Mouse (Mus musculus): Measurements from ENCODE around the gene Arid5b. TPM values are rescaled to one million over a fixed set of nuclear protein-coding genes. Genes with fewer than 3 reads are reported as not detected.
A peak's percentile ranks its signal among the peaks of the same experiment; 100 is the strongest.

The Arid5b gene
- polyA plus RNA-seq, 1 experiment from 2014 or later = 39.1 TPM

DNA sequence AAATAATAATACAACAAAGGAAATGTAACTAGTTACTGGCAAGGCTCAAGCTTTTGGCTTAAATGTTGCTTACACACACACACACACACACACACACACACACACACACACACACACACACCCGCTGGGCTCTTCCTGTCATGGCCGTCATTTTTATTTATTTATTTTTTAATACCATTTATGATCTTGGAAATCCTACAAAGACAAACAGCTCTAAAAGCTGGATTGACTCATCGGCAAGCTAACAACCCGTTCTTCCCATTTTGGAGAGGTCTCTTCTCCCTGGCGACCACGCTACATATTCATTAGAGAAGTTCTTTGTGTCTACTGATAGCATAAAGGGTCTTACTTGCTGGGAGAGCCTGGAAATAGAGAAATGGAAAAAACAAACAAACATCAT is 138.2 kb downstream of the Arid5b start:
- no peak overlapping the region for H3K4me2 ChIP-seq
- H3K36me3 ChIP-seq = no peaks in the 10 kb centered on the region
- no peaks in the 10 kb centered on the region for H3K9me3 ChIP-seq
- H3K27ac ChIP-seq = no peak overlapping the region
- WGBS = 47% methylated on average over 6 of the region's 6 CpGs
- no peak overlapping the region for H3K4me3 ChIP-seq
- H3K4me1 ChIP-seq = peaks cover 36% of the 10 kb centered on the region
- no peaks in the 10 kb centered on the region for H3K27me3 ChIP-seq
- no peak for ATAC-seq (ENCODE audit: borderline replicate concordance, extremely low read depth, low FRiP score, low TSS enrichment)
- H3K9ac ChIP-seq = no peak overlapping the region

DNA sequence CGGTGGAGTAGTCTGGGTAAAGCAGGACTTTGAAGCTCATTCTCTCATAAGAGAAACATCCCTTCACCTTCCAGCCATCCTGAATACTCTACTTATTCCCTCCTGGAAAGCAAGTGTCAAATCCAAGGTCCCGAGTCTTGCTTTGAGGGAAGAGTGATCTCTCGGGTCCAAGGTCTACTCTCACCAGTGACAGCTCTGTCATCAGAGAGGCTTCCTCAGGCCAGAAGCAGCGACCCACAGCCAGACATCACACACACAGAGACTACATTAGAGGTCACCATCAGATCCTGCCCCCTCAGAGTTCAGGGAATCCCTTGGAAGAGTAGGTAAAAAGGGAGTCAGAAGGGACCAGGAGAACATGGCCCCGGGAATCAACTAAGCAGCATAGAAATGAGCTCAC is 140.4 kb downstream of the Arid5b start:
- whole genome bisulfite sequencing = 88% methylated on average over 5 of the region's 5 CpGs

DNA sequence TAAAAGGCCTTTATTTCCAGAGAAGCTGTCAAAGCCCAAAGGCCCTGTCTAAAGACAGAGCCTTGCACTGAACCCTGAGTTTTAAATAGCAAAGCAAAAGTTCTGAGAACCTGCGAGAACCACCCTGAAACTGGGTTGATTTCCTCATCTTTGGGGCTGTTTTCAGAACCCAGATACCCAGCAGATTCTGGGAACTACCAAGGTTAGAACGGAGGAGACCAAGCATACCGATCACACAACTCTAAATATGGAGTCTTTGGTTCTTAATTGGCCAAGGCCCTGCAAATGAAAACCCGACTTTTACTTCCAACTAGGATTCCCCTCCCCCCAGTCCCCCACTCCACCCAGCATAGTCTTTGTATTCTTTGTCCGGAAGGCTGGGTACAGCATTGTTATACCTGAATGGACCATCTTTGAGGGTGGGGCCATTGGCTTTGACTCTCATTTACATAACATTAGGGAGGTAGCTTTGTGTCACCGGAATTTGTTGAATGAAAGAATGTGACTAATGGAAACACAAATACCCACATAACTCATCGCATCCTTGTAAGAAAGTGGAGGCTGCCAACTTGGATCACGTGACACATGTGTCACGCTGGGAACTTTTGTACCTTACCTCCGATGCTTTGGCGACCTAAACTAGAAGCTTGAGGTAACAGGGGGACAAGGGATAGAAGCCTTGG is 141.2 kb downstream of the Arid5b start:
- Histone ChIP-seq H3K4me3 (no peak overlapping the region), H3K36me3 (peaks cover 13% of the 10 kb centered on the region), H3K27ac (peak overlapping the region; percentile 93), H3K27me3 (no peaks in the 10 kb centered on the region), H3K4me2 (peak overlapping the region; percentile 59), H3K9ac (0 out of 2 replicates have a peak overlapping the region, but pooled peaks have one; percentile 45), H3K4me1 (peaks cover 63% of the 10 kb centered on the region), H3K9me3 (no peaks in the 10 kb centered on the region)
- WGBS = 65% methylated on average over 11 of the region's 11 CpGs
- ATAC-seq (ENCODE audit: borderline replicate concordance, extremely low read depth, low FRiP score, low TSS enrichment) = no peak

More for the DNA sequence above, 140.4 kb downstream of the Arid5b start:
- Histone ChIP-seq H3K27me3 (no peaks in the 10 kb centered on the region), H3K27ac (no peak overlapping the region), H3K9ac (no peak overlapping the region), H3K4me1 (peaks cover 55% of the 10 kb centered on the region), H3K9me3 (no peaks in the 10 kb centered on the region), H3K4me3 (no peak overlapping the region), H3K4me2 (no peak overlapping the region), H3K36me3 (peaks cover 5% of the 10 kb centered on the region)
- ATAC-seq (ENCODE audit: borderline replicate concordance, extremely low read depth, low FRiP score, low TSS enrichment) = no peak

DNA sequence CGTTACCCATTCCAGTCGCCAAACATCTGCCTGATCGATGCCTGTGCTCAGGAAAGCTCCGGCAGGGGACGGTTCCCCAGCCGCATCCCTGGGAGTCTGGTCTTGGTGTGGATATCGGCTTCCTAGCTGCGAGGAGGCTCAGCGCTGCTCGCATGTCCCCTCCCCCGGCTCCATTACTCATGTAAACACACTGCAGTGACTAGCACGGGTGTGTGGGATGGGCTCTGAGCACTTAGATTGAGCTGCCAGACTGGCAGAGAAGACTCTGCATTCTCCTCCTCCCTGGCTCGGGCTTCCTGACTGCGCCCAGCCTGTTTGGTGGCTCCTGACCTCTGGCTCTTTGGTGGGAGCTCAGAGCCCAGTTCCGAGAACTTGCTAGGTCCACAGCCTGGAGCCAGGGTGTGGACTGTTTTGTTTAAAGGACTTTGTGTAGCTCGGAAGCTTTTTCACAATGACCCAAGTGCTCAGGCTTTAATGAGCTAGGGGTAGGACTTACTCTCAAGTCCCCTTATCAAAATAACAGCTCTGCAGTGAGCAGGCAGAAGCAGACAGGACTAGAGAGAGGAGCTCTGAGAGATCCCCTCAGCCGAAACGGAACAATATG is 142.0 kb downstream of the Arid5b start:
- 2% methylated on average over 18 of the region's 18 CpGs for WGBS
- ATAC-seq (ENCODE audit: borderline replicate concordance, extremely low read depth, low FRiP score, low TSS enrichment) = peak; percentile 94

DNA sequence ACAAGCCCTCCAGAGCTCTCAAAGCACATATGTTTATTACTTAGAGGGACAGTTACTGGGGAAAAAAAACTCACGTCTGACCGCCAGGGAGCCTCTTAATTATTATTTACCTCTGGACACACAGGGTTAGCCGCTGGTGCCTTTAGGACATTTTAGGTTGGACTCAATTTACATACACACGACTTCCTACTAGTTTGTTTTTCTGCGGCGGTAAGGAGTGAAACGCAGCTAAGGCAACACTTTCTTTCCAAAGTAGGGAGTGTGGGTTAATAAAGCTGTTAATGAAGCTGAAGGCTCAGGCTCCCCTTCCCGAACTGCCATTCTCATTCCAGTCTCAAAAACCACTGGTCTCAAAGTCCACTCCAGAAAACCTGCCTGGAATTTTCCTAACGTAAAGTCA is 142.5 kb downstream of the Arid5b start:
- no peaks in the 10 kb centered on the region for H3K9me3 ChIP-seq
- no peaks in the 10 kb centered on the region for H3K27me3 ChIP-seq
- peaks cover 70% of the 10 kb centered on the region for H3K4me1 ChIP-seq
- H3K36me3 ChIP-seq = peaks cover 20% of the 10 kb centered on the region
- H3K9ac ChIP-seq = peak overlapping the region; percentile 45
- H3K4me2 ChIP-seq = peak overlapping the region; percentile 59
- WGBS = 2% methylated on average over 9 of the region's 9 CpGs
- peak overlapping the region; percentile 51 for H3K4me3 ChIP-seq
- no peak for ATAC-seq (ENCODE audit: borderline replicate concordance, extremely low read depth, low FRiP score, low TSS enrichment)
- H3K27ac ChIP-seq = peak overlapping the region; percentile 93

More for the DNA sequence above, 142.0 kb downstream of the Arid5b start:
- H3K9ac ChIP-seq = peak overlapping the region; percentile 45
- no peaks in the 10 kb centered on the region for H3K27me3 ChIP-seq
- H3K4me2 ChIP-seq = peak overlapping the region; percentile 59
- peaks cover 18% of the 10 kb centered on the region for H3K36me3 ChIP-seq
- peaks cover 68% of the 10 kb centered on the region for H3K4me1 ChIP-seq
- H3K9me3 ChIP-seq = no peaks in the 10 kb centered on the region
- peak overlapping the region; percentile 93 for H3K27ac ChIP-seq
- H3K4me3 ChIP-seq = peak overlapping the region; percentile 51

DNA sequence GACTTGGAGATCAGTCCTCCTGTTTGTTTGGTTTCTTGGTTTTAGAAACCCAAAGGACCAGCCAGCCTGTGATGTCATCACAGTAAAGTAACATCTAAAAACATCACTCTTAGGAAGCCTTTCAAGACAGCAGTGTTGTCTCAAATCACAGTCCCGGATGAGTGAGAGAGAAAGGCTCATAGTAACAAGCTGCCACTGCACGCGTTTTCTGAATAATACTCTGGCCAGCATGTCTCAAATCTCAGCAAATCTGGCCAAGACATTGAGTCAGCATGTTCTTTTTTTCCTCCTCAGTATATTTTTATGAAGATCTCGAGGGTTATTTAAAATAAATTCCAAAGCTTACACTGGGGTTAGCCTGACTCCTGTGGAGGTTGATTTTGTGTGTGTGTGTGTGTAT is 143.1 kb downstream of the Arid5b start:
- no peaks in the 10 kb centered on the region for H3K9me3 ChIP-seq
- 19% methylated on average over 4 of the region's 4 CpGs for WGBS
- peak overlapping the region; percentile 59 for H3K4me2 ChIP-seq
- no peaks in the 10 kb centered on the region for H3K27me3 ChIP-seq
- peak overlapping the region; percentile 45; the same call in 1 of the 2 replicates for H3K9ac ChIP-seq
- H3K4me1 ChIP-seq = peaks cover 76% of the 10 kb centered on the region
- H3K27ac ChIP-seq = peak overlapping the region; percentile 93
- ATAC-seq (ENCODE audit: borderline replicate concordance, extremely low read depth, low FRiP score, low TSS enrichment) = peak; percentile 59; the same call in 1 of the 2 replicates
- H3K4me3 ChIP-seq = peak overlapping the region; percentile 51
- peaks cover 22% of the 10 kb centered on the region for H3K36me3 ChIP-seq

DNA sequence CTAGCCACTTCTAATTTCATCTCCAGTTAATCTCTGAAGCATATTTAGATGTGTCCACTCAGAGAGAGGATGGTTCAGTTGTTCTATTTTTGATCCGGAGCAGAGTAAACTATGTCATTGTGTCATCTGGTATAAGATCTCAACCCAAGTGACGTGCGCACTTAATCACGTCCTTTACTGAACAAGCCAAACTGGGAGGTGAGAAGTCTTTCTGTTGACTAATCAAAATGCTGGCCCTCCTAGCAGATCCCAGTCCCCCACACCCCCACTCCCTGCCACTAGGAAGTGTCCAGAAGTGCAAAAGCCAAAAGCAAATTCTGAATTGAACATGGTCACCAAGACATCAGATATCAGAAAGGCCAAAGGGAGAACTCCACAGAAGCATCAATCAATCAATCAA is 144.0 kb downstream of the Arid5b start:
- Histone ChIP-seq H3K9me3 (no peaks in the 10 kb centered on the region), H3K4me1 (peaks cover 79% of the 10 kb centered on the region), H3K4me3 (peak overlapping the region; percentile 51), H3K4me2 (peak overlapping the region; percentile 59), H3K36me3 (peaks cover 22% of the 10 kb centered on the region), H3K9ac (no peak overlapping the region), H3K27ac (peak overlapping the region; percentile 93), H3K27me3 (no peaks in the 10 kb centered on the region)
- 41% methylated on average over 4 of the region's 4 CpGs for WGBS
- ATAC-seq (ENCODE audit: borderline replicate concordance, extremely low read depth, low FRiP score, low TSS enrichment) = no peak

DNA sequence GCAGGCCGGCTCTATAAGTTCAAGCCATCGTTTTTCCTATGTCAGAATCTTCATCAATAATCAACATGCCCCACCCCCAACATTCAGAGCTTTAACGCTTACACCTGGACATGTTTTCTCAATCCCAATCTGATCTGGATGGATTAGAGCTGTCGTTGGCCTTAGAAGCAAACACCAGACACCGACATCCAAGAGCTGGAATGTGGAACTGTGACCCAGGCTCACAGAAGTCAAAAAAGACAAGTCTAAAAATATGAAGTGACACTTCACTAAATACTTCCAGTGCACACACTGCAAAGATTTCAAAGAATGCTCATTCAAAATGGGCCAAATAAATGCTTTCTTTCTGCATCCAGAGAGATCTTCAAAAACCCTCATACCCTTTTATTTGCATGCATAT is 144.5 kb downstream of the Arid5b start:
- Histone ChIP-seq H3K27ac (peak overlapping the region; percentile 93; the same call in 1 of the 2 replicates), H3K9me3 (no peaks in the 10 kb centered on the region), H3K9ac (no peak overlapping the region), H3K4me1 (peaks cover 83% of the 10 kb centered on the region), H3K27me3 (no peaks in the 10 kb centered on the region), H3K36me3 (peaks cover 22% of the 10 kb centered on the region), H3K4me2 (peak overlapping the region; percentile 59; the same call in 1 of the 2 replicates), H3K4me3 (no peak overlapping the region)
- WGBS = 22% methylated on average over 5 of the region's 5 CpGs
- ATAC-seq (ENCODE audit: borderline replicate concordance, extremely low read depth, low FRiP score, low TSS enrichment) = no peak

DNA sequence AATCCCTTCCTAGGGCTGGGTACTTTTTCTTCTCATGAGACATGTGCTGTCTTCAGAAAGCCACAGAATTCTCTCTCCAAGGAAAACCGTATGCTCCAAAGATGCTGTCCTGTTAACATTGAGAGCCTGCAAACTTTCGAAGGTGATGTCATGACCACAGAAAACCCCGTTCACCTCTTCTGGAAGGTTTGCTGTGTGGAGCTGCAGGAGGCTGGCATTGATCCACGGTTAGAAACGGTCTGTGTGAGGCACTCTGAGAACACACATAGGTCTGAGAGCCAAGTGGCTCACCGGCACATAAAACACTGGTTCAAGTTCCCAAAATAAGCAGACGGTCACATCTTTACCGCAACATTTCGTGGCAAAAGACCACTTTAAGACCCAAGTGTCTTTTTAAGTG is 145.9 kb downstream of the Arid5b start:
- ATAC-seq (ENCODE audit: borderline replicate concordance, extremely low read depth, low FRiP score, low TSS enrichment) = no peak
- H3K27me3 ChIP-seq = no peaks in the 10 kb centered on the region
- H3K27ac ChIP-seq = no peak overlapping the region
- H3K36me3 ChIP-seq = peaks cover 22% of the 10 kb centered on the region
- H3K4me2 ChIP-seq = no peak overlapping the region
- no peak overlapping the region for H3K4me3 ChIP-seq
- H3K9ac ChIP-seq = no peak overlapping the region
- no peaks in the 10 kb centered on the region for H3K9me3 ChIP-seq
- 72% methylated on average over 9 of the region's 9 CpGs for WGBS
- peaks cover 89% of the 10 kb centered on the region for H3K4me1 ChIP-seq

DNA sequence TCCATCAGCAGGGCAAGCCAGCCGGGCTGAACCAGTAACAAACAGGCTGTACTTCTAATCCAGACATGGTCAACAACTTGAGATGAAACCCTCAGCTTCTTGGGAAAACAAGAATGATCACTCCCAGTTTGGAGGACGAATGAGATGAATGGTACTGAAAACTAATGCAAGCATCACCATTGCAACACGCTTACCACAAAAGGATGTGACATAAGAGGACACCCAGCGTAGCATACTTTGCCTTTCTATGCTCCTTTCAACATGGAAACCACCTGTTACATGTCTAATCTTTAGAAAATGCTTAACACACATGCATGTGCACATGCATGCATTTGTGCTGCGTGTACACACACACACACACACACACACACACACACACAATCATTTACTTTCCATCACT is 146.4 kb downstream of the Arid5b start:
- ATAC-seq (ENCODE audit: borderline replicate concordance, extremely low read depth, low FRiP score, low TSS enrichment) = no peak
- no peak overlapping the region for H3K27ac ChIP-seq
- 88% methylated on average over 5 of the region's 5 CpGs for WGBS
- no peak overlapping the region for H3K4me3 ChIP-seq
- H3K4me2 ChIP-seq = no peak overlapping the region
- peaks cover 89% of the 10 kb centered on the region for H3K4me1 ChIP-seq
- peaks cover 22% of the 10 kb centered on the region for H3K36me3 ChIP-seq
- no peak overlapping the region for H3K9ac ChIP-seq
- H3K27me3 ChIP-seq = no peaks in the 10 kb centered on the region
- H3K9me3 ChIP-seq = no peaks in the 10 kb centered on the region

DNA sequence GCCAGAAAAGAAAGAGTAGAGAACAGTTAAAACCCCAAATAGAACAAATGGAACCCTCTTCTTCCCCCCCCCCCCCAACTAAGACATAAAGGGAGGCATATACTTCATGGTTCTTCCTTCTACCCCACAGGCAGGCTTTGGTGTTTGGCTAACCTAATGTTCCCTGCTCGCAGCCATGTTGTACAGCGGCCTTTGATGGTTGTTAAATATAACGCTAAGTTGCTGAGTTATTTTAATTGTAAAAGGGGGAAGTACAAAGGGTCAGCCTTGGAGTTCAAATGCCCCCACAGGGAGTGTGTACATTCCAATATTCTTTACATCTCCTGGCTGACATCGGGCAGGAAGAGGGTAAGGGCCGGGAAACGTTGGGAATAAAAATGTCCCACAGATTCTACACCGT is 148.9 kb downstream of the Arid5b start:
- no peak for ATAC-seq (ENCODE audit: borderline replicate concordance, extremely low read depth, low FRiP score, low TSS enrichment)
- Histone ChIP-seq H3K4me2 (no peak overlapping the region), H3K27me3 (no peaks in the 10 kb centered on the region), H3K9ac (no peak overlapping the region), H3K9me3 (no peaks in the 10 kb centered on the region), H3K4me1 (peaks cover 80% of the 10 kb centered on the region), H3K27ac (peak overlapping the region; percentile 31; the same call in 1 of the 2 replicates), H3K4me3 (no peak overlapping the region), H3K36me3 (peaks cover 26% of the 10 kb centered on the region)
- 31% methylated on average over 7 of the region's 7 CpGs for WGBS

DNA sequence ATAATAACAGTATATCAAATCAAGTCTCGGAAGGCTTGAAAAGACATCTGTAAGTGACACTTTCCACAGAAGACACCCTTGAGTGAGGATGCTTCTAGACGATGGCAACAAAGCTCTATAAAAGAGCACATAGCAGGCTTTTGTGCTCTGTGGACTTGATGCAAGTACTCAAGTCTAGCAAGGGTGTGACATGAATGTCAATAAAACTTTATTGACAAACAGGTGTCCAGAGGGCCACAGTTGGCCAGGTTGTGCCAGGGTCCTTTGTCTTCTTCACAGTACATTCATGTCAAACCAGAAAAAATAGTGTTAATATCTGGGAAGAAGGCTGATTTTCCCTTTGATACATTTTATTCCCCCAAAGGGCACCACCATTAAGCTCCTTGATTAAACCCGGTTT is 149.5 kb downstream of the Arid5b start:
- Histone ChIP-seq H3K4me2 (no peak overlapping the region), H3K4me3 (no peak overlapping the region), H3K4me1 (peaks cover 73% of the 10 kb centered on the region), H3K9ac (no peak overlapping the region), H3K27me3 (no peaks in the 10 kb centered on the region), H3K27ac (peak overlapping the region; percentile 80), H3K36me3 (peaks cover 26% of the 10 kb centered on the region), H3K9me3 (no peaks in the 10 kb centered on the region)
- WGBS = 84% methylated on average over 3 of the region's 3 CpGs
- ATAC-seq (ENCODE audit: borderline replicate concordance, extremely low read depth, low FRiP score, low TSS enrichment) = no peak
